Comparison of ENCODE assay signal across 15 mouse cellular contexts in the genomic region with DNA sequence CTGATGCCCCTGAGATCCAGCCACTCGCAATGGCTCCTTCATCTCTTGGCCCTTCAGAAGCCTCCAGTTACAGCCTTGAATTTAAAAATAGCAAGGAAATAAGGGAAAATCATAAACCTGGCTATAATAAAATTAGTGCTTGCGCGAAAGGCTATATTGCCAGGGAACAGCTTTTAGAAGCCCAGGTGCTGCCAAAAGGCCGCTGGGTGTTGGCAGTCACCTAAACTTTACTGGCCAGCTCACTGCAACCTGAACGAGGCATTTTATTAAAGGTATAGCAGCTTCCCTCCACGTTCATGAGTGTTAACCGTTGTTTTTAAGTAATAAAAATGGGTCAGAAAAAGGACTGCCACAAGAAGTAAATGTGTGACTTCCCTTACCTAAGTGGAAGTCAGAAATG.
A peak's percentile ranks its signal among the peaks of the same experiment; 100 is the strongest.
DNase-seq lines count a peak whose midpoint lies in the region; ATAC-seq and TF ChIP-seq lines count a peak whose summit lies in the region.
"Had no signal": no experiment of that assay in that cellular context is flagged by ENCODE, and none has a peak within 500 bp of the region (broad histone marks: within the 10 kb centered on the region; RNA-seq: fewer than 3 reads in every experiment).

No protein-coding gene starts in this region.

- no peak for ATAC-seq in forebrain, embryonic 16.5 days
- no peak for ATAC-seq in forebrain, embryonic 11.5 days (replicated peaks; ENCODE audit: low FRiP score)
- ATAC-seq in midbrain, postnatal 0 days (ENCODE audit: low FRiP score): no peak
- ATAC-seq in liver, embryonic 11.5 days (replicated peaks; ENCODE audit: low FRiP score): no peak
- ATAC-seq in erythroblast, adult 5-6 weeks (replicated peaks; ENCODE audit: low FRiP score, poor library complexity, severe bottlenecking): no peak
- ATAC-seq: activated CD4-positive, CD25-positive, alpha-beta regulatory T cell, adult 4 months had no signal

- intact Hi-C loops in left cerebral cortex, postnatal 4 days (cut with DNase I): no loop called here

- H3K27me3 ChIP-seq in forebrain, embryonic 16.5 days (replicated peaks; ENCODE audit: control insufficient read depth, insufficient read depth, low read length): no peaks in the 10 kb centered on the region
- no peaks in the 10 kb centered on the region for H3K27me3 ChIP-seq in forebrain, embryonic 11.5 days (ENCODE audit: control insufficient read depth, insufficient read depth, low read length)
- no peaks in the 10 kb centered on the region for H3K27me3 ChIP-seq in midbrain, postnatal 0 days (ENCODE audit: insufficient read depth, low read length)
- no peaks in the 10 kb centered on the region for H3K27me3 ChIP-seq in liver, embryonic 11.5 days (replicated peaks; ENCODE audit: control insufficient read depth, insufficient read depth, low read length)
- H3K27me3 ChIP-seq: lung, embryonic 15.5 days; stomach, embryonic 15.5 days had no signal

- no peak for TF ChIP-seq CTCF in midbrain, postnatal 0 days (IDR thresholded peaks at IDR 0.05)

- no peak for DNase-seq in forebrain, embryonic 11.5 days (ENCODE audit: low spot score)
- DNase-seq in left cerebral cortex, postnatal 4 days: peak; percentile 48
- no peak for DNase-seq in left cerebral cortex, adult 8-10 months (ENCODE audit: low spot score in 2 of 2)
- DNase-seq in cerebellum, postnatal 25 days: peak; percentile 80 to 83
- DNase-seq in midbrain, postnatal 0 days (ENCODE audit: low spot score): peak; percentile 44
- DNase-seq in liver, embryonic 11.5 days (ENCODE audit: low spot score): no peak
- DNase-seq: kidney, postnatal 25 days; thymus, postnatal 36 days had no signal

- WGBS in forebrain, embryonic 16.5 days: 49% methylated on average over 7 of the region's 7 CpGs
- 85% methylated on average over 7 of the region's 7 CpGs for WGBS in forebrain, embryonic 11.5 days
- WGBS in midbrain, postnatal 0 days: 71% methylated on average over 7 of the region's 7 CpGs
- 81% methylated on average over 7 of the region's 7 CpGs for WGBS in liver, embryonic 11.5 days

- H3K27ac ChIP-seq in forebrain, embryonic 16.5 days (ENCODE audit: low read length): peak overlapping the region; percentile 11
- no peak overlapping the region for H3K27ac ChIP-seq in forebrain, embryonic 11.5 days (ENCODE audit: low read depth, low read length)
- H3K27ac ChIP-seq in midbrain, postnatal 0 days (ENCODE audit: low read depth, low read length): no peak overlapping the region
- no peak overlapping the region for H3K27ac ChIP-seq in liver, embryonic 11.5 days (ENCODE audit: low read depth, low read length)
- H3K27ac ChIP-seq: embryonic facial prominence, embryonic 10.5 days; heart, embryonic 10.5 days; lung, embryonic 15.5 days; stomach, embryonic 15.5 days had no signal

- H3K9me3 ChIP-seq in forebrain, embryonic 16.5 days (ENCODE audit: control insufficient read depth, low read length): no peaks in the 10 kb centered on the region
- H3K9me3 ChIP-seq in forebrain, embryonic 11.5 days (ENCODE audit: control insufficient read depth, low read length): no peaks in the 10 kb centered on the region
- H3K9me3 ChIP-seq in midbrain, postnatal 0 days (ENCODE audit: low read length): no peaks in the 10 kb centered on the region
- no peaks in the 10 kb centered on the region for H3K9me3 ChIP-seq in liver, embryonic 11.5 days (ENCODE audit: control insufficient read depth, low read length)
- H3K9me3 ChIP-seq: embryonic facial prominence, embryonic 10.5 days; heart, embryonic 10.5 days; lung, embryonic 15.5 days; stomach, embryonic 15.5 days had no signal

- peaks cover 48% of the 10 kb centered on the region for H3K4me1 ChIP-seq in forebrain, embryonic 16.5 days (replicated peaks; ENCODE audit: control insufficient read depth, insufficient read depth, low read length)
- peaks cover 10% of the 10 kb centered on the region; the same call in 1 of the 2 replicates for H3K4me1 ChIP-seq in forebrain, embryonic 11.5 days (replicated peaks; ENCODE audit: control insufficient read depth, insufficient read depth, low read length)
- H3K4me1 ChIP-seq in midbrain, postnatal 0 days (ENCODE audit: insufficient read depth, low read length): peaks cover 21% of the 10 kb centered on the region; the same call in 1 of the 2 replicates
- H3K4me1 ChIP-seq in liver, embryonic 11.5 days (replicated peaks; ENCODE audit: control insufficient read depth, insufficient read depth, low read length): no peaks in the 10 kb centered on the region; the same call in 1 of the 2 replicates

- H3K9ac ChIP-seq in forebrain, embryonic 16.5 days (replicated peaks; ENCODE audit: low read depth, low read length): no peak overlapping the region
- H3K9ac ChIP-seq in forebrain, embryonic 11.5 days (ENCODE audit: low read length): no peak overlapping the region
- no peak overlapping the region for H3K9ac ChIP-seq in midbrain, postnatal 0 days (replicated peaks; ENCODE audit: low read length, poor library complexity, severe bottlenecking)
- H3K9ac ChIP-seq in liver, embryonic 11.5 days (ENCODE audit: low read depth, low read length): no peak overlapping the region
- H3K9ac ChIP-seq: lung, embryonic 15.5 days; stomach, embryonic 15.5 days had no signal

- H3K4me3 ChIP-seq in forebrain, embryonic 16.5 days (replicated peaks; ENCODE audit: low read length): no peak overlapping the region
- H3K4me3 ChIP-seq in forebrain, embryonic 11.5 days (ENCODE audit: low read depth, low read length): no peak overlapping the region
- H3K4me3 ChIP-seq in midbrain, postnatal 0 days (ENCODE audit: low read depth, low read length): no peak overlapping the region
- no peak overlapping the region for H3K4me3 ChIP-seq in liver, embryonic 11.5 days (ENCODE audit: low read depth, low read length)
- H3K4me3 ChIP-seq: embryonic facial prominence, embryonic 10.5 days; heart, embryonic 10.5 days; lung, embryonic 15.5 days; stomach, embryonic 15.5 days had no signal

- H3K36me3 ChIP-seq in forebrain, embryonic 16.5 days (ENCODE audit: control insufficient read depth, insufficient read depth): no peaks in the 10 kb centered on the region
- H3K36me3 ChIP-seq in forebrain, embryonic 11.5 days (ENCODE audit: control insufficient read depth, insufficient read depth, low read length): no peaks in the 10 kb centered on the region
- no peaks in the 10 kb centered on the region for H3K36me3 ChIP-seq in midbrain, postnatal 0 days (ENCODE audit: insufficient read depth, low read length)
- H3K36me3 ChIP-seq in liver, embryonic 11.5 days (ENCODE audit: control insufficient read depth, insufficient read depth, low read length): no peaks in the 10 kb centered on the region
- H3K36me3 ChIP-seq: lung, embryonic 15.5 days; stomach, embryonic 15.5 days had no signal

- H3K4me2 ChIP-seq in forebrain, embryonic 16.5 days (ENCODE audit: low read length): no peak overlapping the region
- H3K4me2 ChIP-seq in forebrain, embryonic 11.5 days (ENCODE audit: low read depth, low read length, severe bottlenecking): no peak overlapping the region
- H3K4me2 ChIP-seq in midbrain, postnatal 0 days (ENCODE audit: low read depth, low read length, poor library complexity, severe bottlenecking): no peak overlapping the region
- H3K4me2 ChIP-seq in liver, embryonic 11.5 days: no peak overlapping the region
- H3K4me2 ChIP-seq: lung, embryonic 15.5 days; stomach, embryonic 15.5 days had no signal

Comparison
In these comparisons a context has a peak if more than half of its experiments do, and no peak if none do; other contexts are left out.
1. DNase-seq: peak in left cerebral cortex, postnatal 4 days (single experiment), cerebellum, postnatal 25 days (2 of 2) and midbrain, postnatal 0 days (single experiment); none in forebrain, embryonic 11.5 days (single experiment), left cerebral cortex, adult 8-10 months (0 of 2) and liver, embryonic 11.5 days (single experiment).